Mouse (Mus musculus): ENCODE results near the gene H2afz. TPM values are rescaled to one million over a fixed set of nuclear protein-coding genes. Genes with fewer than 3 reads are reported as not detected.

The H2afz gene
- total and polyA plus RNA-seq, 3 experiments, result 1,006 to 3,472 (median 1,732) TPM

- no peaks in the 10 kb centered on the region for H3K79me2 ChIP-seq (ENCODE audit: control insufficient read depth, insufficient read depth, low read length, poor library complexity)
- TF ChIP-seq ZKSCAN1 (IDR thresholded peaks at IDR 0.05; ENCODE audit: low read depth, low read length) (no peak), TCF12 (IDR thresholded peaks at IDR 0.05; ENCODE audit: low read depth, low read length) (peak; percentile 41; the same call in 1 of the 2 replicates), ELF1 (IDR thresholded peaks at IDR 0.05; ENCODE audit: low read depth, low read length) (no peak), NELFE (IDR thresholded peaks at IDR 0.05; ENCODE audit: low read depth, low read length) (no peak), SIN3A (IDR thresholded peaks at IDR 0.05; ENCODE audit: low read length) (no peak; the same call in 1 of the 2 replicates), CHD1 (IDR thresholded peaks at IDR 0.05; ENCODE audit: low read depth, low read length) (no peak), ZC3H11A (IDR thresholded peaks at IDR 0.05; ENCODE audit: low read depth, low read length) (no peak), RCOR1 (IDR thresholded peaks at IDR 0.05; ENCODE audit: low read depth, low read length) (peak; percentile 43), CHD2 (IDR thresholded peaks at IDR 0.05; ENCODE audit: low read length) (no peak), POLR2AphosphoS2 (IDR thresholded peaks at IDR 0.05; ENCODE audit: low read length) (no peak), ZMIZ1 (IDR thresholded peaks at IDR 0.05; ENCODE audit: low read depth, low read length) (no peak), MEF2A (IDR thresholded peaks at IDR 0.05; ENCODE audit: extremely low read depth, insufficient replicate concordance, low read depth, low read length, poor library complexity, severe bottlenecking) (no peak), BHLHE40 (IDR thresholded peaks at IDR 0.05; ENCODE audit: borderline replicate concordance, low read depth, low read length) (no peak), GATA1 (IDR thresholded peaks at IDR 0.05; ENCODE audit: low read depth, low read length) (peak; percentile 61; the same call in 1 of the 2 replicates), MYB (IDR thresholded peaks at IDR 0.05; ENCODE audit: low read depth, low read length) (no peak), MAX (IDR thresholded peaks at IDR 0.05; ENCODE audit: low read length) (no peak), TBP (IDR thresholded peaks at IDR 0.05; ENCODE audit: low read depth, low read length) (no peak), MAFK (IDR thresholded peaks at IDR 0.05; ENCODE audit: borderline replicate concordance, low read depth, low read length) (no peak), ETS1 (IDR thresholded peaks at IDR 0.05; ENCODE audit: low read depth, low read length) (peak; percentile 56; the same call in 1 of the 2 replicates), JUND (IDR thresholded peaks at IDR 0.05; ENCODE audit: low read depth, low read length) (no peak), POLR2AphosphoS5 (IDR thresholded peaks at IDR 0.05; ENCODE audit: borderline replicate concordance, low read depth, low read length) (no peak), HCFC1 (IDR thresholded peaks at IDR 0.05; ENCODE audit: low read depth, low read length) (no peak), GABPA (IDR thresholded peaks at IDR 0.05; ENCODE audit: low read depth, low read length) (no peak), EP300 (IDR thresholded peaks at IDR 0.05; ENCODE audit: low read depth in 1 of 2, low read length in 2 of 2) (peak; percentile 44 to 83; a peak in 3 of 4 replicates), KAT2A (conservative IDR thresholded peaks at IDR 0.05; ENCODE audit: low read depth, low read length) (no peak), ZNF384 (IDR thresholded peaks at IDR 0.05; ENCODE audit: low read depth, low read length) (no peak), RAD21 (IDR thresholded peaks at IDR 0.05; ENCODE audit: low read depth, low read length) (no peak), USF2 (IDR thresholded peaks at IDR 0.05; ENCODE audit: borderline replicate concordance in 1 of 2, insufficient read depth in 1 of 2, low read depth in 1 of 2, low read length in 2 of 2) (no peak), NRF1 (IDR thresholded peaks at IDR 0.05; ENCODE audit: insufficient read depth, low read depth, low read length, poor library complexity, severe bottlenecking) (no peak), UBTF (IDR thresholded peaks at IDR 0.05; ENCODE audit: borderline replicate concordance, insufficient read depth, low read depth, low read length) (no peak), MYC (IDR thresholded peaks at IDR 0.05; ENCODE audit: low read depth, low read length) (no peak), CTCF (IDR thresholded peaks at IDR 0.05 in 2 of 3, conservative IDR thresholded peaks at IDR 0.05 in 1 of 3; ENCODE audit: control insufficient read depth in 1 of 3, insufficient read depth in 1 of 3, low read depth in 2 of 3, low read length in 3 of 3, poor library complexity in 1 of 3, severe bottlenecking in 1 of 3) (no peak), TAL1 (IDR thresholded peaks at IDR 0.05; ENCODE audit: low read length) (no peak), E2F4 (IDR thresholded peaks at IDR 0.05; ENCODE audit: borderline replicate concordance, low read depth, low read length) (no peak), POLR2A (IDR thresholded peaks at IDR 0.05; ENCODE audit: control insufficient read depth in 1 of 2, insufficient read depth in 1 of 2, low read depth in 1 of 2, low read length in 2 of 2, poor library complexity in 1 of 2) (no peak), MAZ (IDR thresholded peaks at IDR 0.05; ENCODE audit: low read depth, low read length) (0 out of 2 replicates have a peak, but pooled peaks have one; percentile 25), MXI1 (IDR thresholded peaks at IDR 0.05; ENCODE audit: low read depth, low read length) (no peak), SMC3 (IDR thresholded peaks at IDR 0.05; ENCODE audit: low read depth, low read length) (no peak)
Measured at GRCm38 (mm10) chr3:137896867-137897266, 32.6 kb downstream of the H2afz start.

More at GRCm38 (mm10) chr3:137896867-137897266, 32.6 kb downstream of the H2afz start:
- Histone ChIP-seq H3K9ac (ENCODE audit: control insufficient read depth, low read depth, low read length, poor library complexity, severe bottlenecking) (no peak overlapping the region), H3K4me1 (ENCODE audit: control insufficient read depth in 1 of 2, insufficient read depth in 2 of 2, low read length in 2 of 2) (peaks cover 4 to 23% of the 10 kb centered on the region in 2 experiments), H3K27me3 (ENCODE audit: control insufficient read depth in 1 of 2, insufficient read depth in 2 of 2, low read length in 2 of 2) (no peaks in the 10 kb centered on the region), H3K9me3 (replicated peaks; ENCODE audit: insufficient read depth, low read length) (no peaks in the 10 kb centered on the region), H3K36me3 (ENCODE audit: control insufficient read depth in 1 of 2, insufficient read depth in 2 of 2, low read length in 2 of 2) (peaks cover 2 to 11% of the 10 kb centered on the region in 2 experiments; a peak in 3 of 4 replicates), H3K27ac (ENCODE audit: control insufficient read depth, low read depth, low read length) (peak overlapping the region; percentile 53), H3K4me3 (ENCODE audit: control insufficient read depth in 1 of 2, insufficient read depth in 1 of 2, low read depth in 2 of 2, low read length in 2 of 2) (no peak overlapping the region)
- DNase-seq (ENCODE audit: low read depth, low spot score), result peak; percentile 69
